Mouse (Mus musculus) lung, adult 2 months (tissue): ENCODE measurements around the gene Sept12.

Experiments used
- CTCF ChIP-seq: fragments of 200-500 bp; IDR thresholded peaks from 2 replicates; pipeline ENCODE4 v1.5.1; 2011; ENCODE audit warnings: mild to moderate bottlenecking, low read length, control low read depth; ENCODE audit not compliant: insufficient read depth
- POLR2A ChIP-seq: fragments of 200-500 bp; IDR thresholded peaks from 2 replicates; pipeline ENCODE4 v1.6.1; 2011; ENCODE audit warnings: low read depth, mild to moderate bottlenecking, control low read depth, low read length, borderline replicate concordance; ENCODE audit errors: extremely low read depth

DNA sequence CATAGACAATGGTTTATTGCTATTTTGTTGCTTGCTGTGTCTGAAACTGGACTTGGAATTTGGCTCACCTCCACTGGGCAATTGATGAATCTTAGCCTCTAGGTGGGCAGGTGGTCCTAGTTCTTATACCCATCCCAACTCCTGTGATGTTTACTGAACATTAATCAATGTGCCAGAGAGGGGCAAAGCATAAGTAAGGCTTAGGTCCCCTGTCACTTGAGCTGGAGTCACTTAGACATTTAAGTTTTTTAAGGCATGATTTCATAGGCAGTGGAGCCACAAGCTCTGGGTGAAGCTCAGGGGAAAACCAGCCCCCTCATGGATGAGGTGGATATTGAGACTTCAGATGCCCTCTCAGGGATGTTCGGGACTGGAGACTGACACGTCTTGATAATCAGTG lies 59.2 kb downstream of the Sept12 start, which contains the start of gene Nudt16l1:
- no peak for TF ChIP-seq CTCF
- TF ChIP-seq POLR2A, result no peak
